Mouse (Mus musculus) E14TG2a.4 (cell line): ENCODE data around the gene Hsd3b2.

Experiments used
- CTCF ChIP-seq: conservative IDR thresholded peaks from 2 replicates; pipeline ENCODE4 v1.5.1; 2014; ENCODE audit warnings: low read length
- POU5F1 ChIP-seq: IDR thresholded peaks from 2 replicates; pipeline ENCODE4 v1.6.1; 2014; ENCODE audit warnings: low read length, borderline replicate concordance

GRCm38 (mm10) chr3:98726281-98726680 lies 1.9 kb upstream of the Hsd3b2 start:
- no peak for TF ChIP-seq CTCF
- TF ChIP-seq POU5F1: no peak
